Mouse (Mus musculus) limb, embryonic 13.5 days (tissue): ENCODE measurements around the gene Hmgcr. TPM values are rescaled to one million over a fixed set of nuclear protein-coding genes. Genes with fewer than 3 reads are reported as not detected.
"Not testable (repeated sequence)": the region's sequence is repeated elsewhere in the genome, so short reads cannot be mapped to it uniquely, and the experiment has no call there.

Experiments
- ATAC-seq: fragments of 200-750 bp; cut with Nextera tagmentation; 2 replicates; pipeline ENCODE4 v1.8.0; 2017; ENCODE audit warnings: low read depth, moderate number of reproducible peaks, moderate TSS enrichment; ENCODE audit not compliant: low FRiP score
- H3K27ac ChIP-seq: fragments of 300-500 bp; sonication (generic); 2 replicates; pipeline ENCODE4 v1.5.1; 2015; ENCODE audit warnings: inconsistent platforms, mild to moderate bottlenecking, moderate library complexity
- H3K27me3 ChIP-seq: fragments of 300-500 bp; sonication (generic); 2 replicates; pipeline ENCODE4 v1.6.1; 2015; ENCODE audit warnings: mild to moderate bottlenecking, inconsistent platforms
- H3K36me3 ChIP-seq: fragments of 300-500 bp; sonication (generic); 2 replicates; pipeline ENCODE4 v1.6.1; 2015; ENCODE audit warnings: inconsistent platforms, mild to moderate bottlenecking, moderate library complexity
- H3K4me1 ChIP-seq: fragments of 300-500 bp; sonication (generic); 2 replicates; pipeline ENCODE4 v1.6.1; 2015; ENCODE audit warnings: inconsistent platforms
- H3K4me2 ChIP-seq: fragments of 300-500 bp; sonication (generic); replicated peaks from 2 replicates; pipeline ENCODE4 v1.6.1; 2015; ENCODE audit warnings: inconsistent platforms, mild to moderate bottlenecking, moderate library complexity
- H3K4me3 ChIP-seq: fragments of 300-500 bp; sonication (generic); 2 replicates; pipeline ENCODE4 v1.5.1; 2015; ENCODE audit warnings: moderate library complexity, mild to moderate bottlenecking, inconsistent platforms
- H3K9ac ChIP-seq: fragments of 300-500 bp; sonication (generic); 2 replicates; pipeline ENCODE4 v1.6.1; 2015; ENCODE audit warnings: mild to moderate bottlenecking, inconsistent platforms
- H3K9me3 ChIP-seq: fragments of 300-500 bp; sonication (generic); 2 replicates; pipeline ENCODE4 v1.6.1; 2016; ENCODE audit warnings: inconsistent platforms
- WGBS: fragments of 180-500 bp; shearing (Covaris S2); methylation state at CpG from one replicate; pipeline ENCODE4 v1.1.7; 2015; 5-methylcytosine and 5-hydroxymethylcytosine counted together
- polyA plus RNA-seq: library from polyadenylated mRNA; unstranded; fragments of >200 nt; fragmentation: Nextera tagmentation; extraction: Ambion mirVana; gene quantifications from 2 replicates; pipeline ENCODE4 v1.2.1, GENCODE M21; 2015

The Hmgcr gene
- polyA plus RNA-seq, 1 experiment from 2014 or later = 72.6 TPM

GRCm38 (mm10) chr13:96681088-96681620, 10.4 kb upstream of the Hmgcr start:
- Histone ChIP-seq H3K9ac (no peak overlapping the region), H3K27ac (no peak overlapping the region), H3K4me3 (no peak overlapping the region), H3K4me1 (no peaks in the 10 kb centered on the region), H3K9me3 (no peaks in the 10 kb centered on the region; the same call in 1 of the 2 replicates), H3K27me3 (no peaks in the 10 kb centered on the region), H3K4me2 (no peak overlapping the region), H3K36me3 (no peaks in the 10 kb centered on the region)
- no peak for ATAC-seq

- Histone ChIP-seq H3K27me3 (no peaks in the 10 kb centered on the region), H3K4me3 (no peak overlapping the region), H3K9ac (no peak overlapping the region), H3K9me3 (no peaks in the 10 kb centered on the region; the same call in 1 of the 2 replicates), H3K36me3 (no peaks in the 10 kb centered on the region), H3K4me1 (no peaks in the 10 kb centered on the region), H3K27ac (no peak overlapping the region), H3K4me2 (no peak overlapping the region)
- WGBS = 79% methylated on average over 9 of the region's 9 CpGs
- ATAC-seq = no peak
Observed at GRCm38 (mm10) chr13:96680163-96681087, 9.7 kb upstream of the Hmgcr start.

- H3K27ac ChIP-seq = no peak overlapping the region
- no peaks in the 10 kb centered on the region for H3K27me3 ChIP-seq
- no peak for ATAC-seq
- H3K4me2 ChIP-seq = no peak overlapping the region
- no peak overlapping the region for H3K9ac ChIP-seq
- 81% methylated on average over 6 of the region's 6 CpGs for WGBS
- no peak overlapping the region for H3K4me3 ChIP-seq
- no peaks in the 10 kb centered on the region; the same call in 1 of the 2 replicates for H3K9me3 ChIP-seq
- no peaks in the 10 kb centered on the region for H3K36me3 ChIP-seq
- no peaks in the 10 kb centered on the region for H3K4me1 ChIP-seq
Observed at GRCm38 (mm10) chr13:96678616-96679015, 7.9 kb upstream of the Hmgcr start.

GRCm38 (mm10) chr13:96677071-96677470, 6.3 kb upstream of the Hmgcr start:
- H3K27ac ChIP-seq = no peak overlapping the region
- H3K4me3 ChIP-seq = no peak overlapping the region
- no peaks in the 10 kb centered on the region for H3K4me1 ChIP-seq

DNA sequence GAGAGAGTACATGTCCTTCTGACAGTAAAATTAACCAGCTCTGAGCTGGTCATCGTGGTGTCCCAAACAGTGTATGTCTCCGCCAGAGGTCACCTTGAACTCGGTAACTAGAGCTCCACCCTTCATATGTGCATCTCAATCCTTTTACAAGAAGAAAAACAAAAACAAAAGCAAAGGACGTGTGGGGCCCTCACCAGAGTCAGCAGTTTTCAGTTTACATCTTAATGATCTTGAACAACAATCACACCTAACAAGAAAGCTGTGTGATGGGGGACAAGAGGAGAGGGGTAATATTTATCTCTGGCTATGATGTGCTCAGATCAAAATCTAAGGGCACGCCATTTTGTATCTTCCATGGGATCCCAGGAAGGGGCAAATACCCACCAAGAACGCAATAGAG, 5.0 kb upstream of the Hmgcr start:
- no peak overlapping the region for H3K4me3 ChIP-seq
- H3K4me1 ChIP-seq = peaks cover 7% of the 10 kb centered on the region
- H3K9me3 ChIP-seq = no peaks in the 10 kb centered on the region; the same call in 1 of the 2 replicates
- no peaks in the 10 kb centered on the region for H3K36me3 ChIP-seq
- no peak for ATAC-seq
- WGBS = 79% methylated on average over 6 of the region's 6 CpGs
- H3K27ac ChIP-seq = no peak overlapping the region
- H3K27me3 ChIP-seq = no peaks in the 10 kb centered on the region
- H3K9ac ChIP-seq = no peak overlapping the region
- H3K4me2 ChIP-seq = no peak overlapping the region

More at GRCm38 (mm10) chr13:96677071-96677470, 6.3 kb upstream of the Hmgcr start:
- whole genome bisulfite sequencing = 74% methylated on average over 1 of the region's 1 CpGs
- ATAC-seq = no peak
- Histone ChIP-seq H3K4me2 (no peak overlapping the region), H3K27me3 (no peaks in the 10 kb centered on the region), H3K36me3 (no peaks in the 10 kb centered on the region), H3K9ac (no peak overlapping the region), H3K9me3 (no peaks in the 10 kb centered on the region; the same call in 1 of the 2 replicates)

- H3K27me3 ChIP-seq = no peaks in the 10 kb centered on the region
- 84% methylated on average over 7 of the region's 7 CpGs for WGBS
- ATAC-seq = no peak
- H3K4me1 ChIP-seq = peaks cover 17% of the 10 kb centered on the region
- H3K4me3 ChIP-seq = no peak overlapping the region
- H3K36me3 ChIP-seq = no peaks in the 10 kb centered on the region
- no peaks in the 10 kb centered on the region for H3K9me3 ChIP-seq
- no peak overlapping the region for H3K27ac ChIP-seq
- H3K4me2 ChIP-seq = no peak overlapping the region
- no peak overlapping the region for H3K9ac ChIP-seq
Observed at GRCm38 (mm10) chr13:96673817-96674216, 3.1 kb upstream of the Hmgcr start.

DNA sequence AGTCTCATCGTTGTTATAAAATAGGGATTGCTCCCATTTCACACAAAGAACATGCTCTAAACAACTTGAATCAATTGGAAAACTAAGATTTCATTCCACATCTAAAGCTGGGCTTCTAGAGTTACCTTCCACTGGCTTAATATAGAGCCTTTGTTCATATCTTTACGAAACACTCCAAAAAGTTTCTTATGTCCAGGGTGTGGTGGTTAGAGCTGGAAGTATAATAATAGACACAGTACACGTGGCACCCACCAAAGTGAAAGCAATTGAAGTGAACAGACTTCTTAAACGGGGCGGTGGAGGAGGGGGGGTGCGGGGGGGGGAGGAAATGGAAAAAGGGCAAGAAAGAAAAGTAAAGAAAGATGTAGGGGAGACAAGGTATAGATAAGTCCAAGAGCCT, 1.5 kb upstream of the Hmgcr start:
- 77% methylated on average over 6 of the region's 6 CpGs for WGBS
- Histone ChIP-seq H3K4me3 (no peak overlapping the region), H3K27ac (no peak overlapping the region), H3K9me3 (no peaks in the 10 kb centered on the region), H3K27me3 (no peaks in the 10 kb centered on the region), H3K4me2 (no peak overlapping the region), H3K36me3 (no peaks in the 10 kb centered on the region), H3K9ac (no peak overlapping the region), H3K4me1 (peaks cover 32% of the 10 kb centered on the region)
- ATAC-seq = no peak

GRCm38 (mm10) chr13:96671906-96672234, 1.1 kb upstream of the Hmgcr start:
- Histone ChIP-seq H3K9ac (no peak overlapping the region), H3K27me3 (no peaks in the 10 kb centered on the region), H3K4me2 (no peak overlapping the region), H3K4me3 (no peak overlapping the region), H3K27ac (no peak overlapping the region), H3K36me3 (no peaks in the 10 kb centered on the region), H3K9me3 (no peaks in the 10 kb centered on the region), H3K4me1 (peaks cover 36% of the 10 kb centered on the region)
- 89% methylated on average over 5 of the region's 5 CpGs for WGBS
- no peak for ATAC-seq

DNA sequence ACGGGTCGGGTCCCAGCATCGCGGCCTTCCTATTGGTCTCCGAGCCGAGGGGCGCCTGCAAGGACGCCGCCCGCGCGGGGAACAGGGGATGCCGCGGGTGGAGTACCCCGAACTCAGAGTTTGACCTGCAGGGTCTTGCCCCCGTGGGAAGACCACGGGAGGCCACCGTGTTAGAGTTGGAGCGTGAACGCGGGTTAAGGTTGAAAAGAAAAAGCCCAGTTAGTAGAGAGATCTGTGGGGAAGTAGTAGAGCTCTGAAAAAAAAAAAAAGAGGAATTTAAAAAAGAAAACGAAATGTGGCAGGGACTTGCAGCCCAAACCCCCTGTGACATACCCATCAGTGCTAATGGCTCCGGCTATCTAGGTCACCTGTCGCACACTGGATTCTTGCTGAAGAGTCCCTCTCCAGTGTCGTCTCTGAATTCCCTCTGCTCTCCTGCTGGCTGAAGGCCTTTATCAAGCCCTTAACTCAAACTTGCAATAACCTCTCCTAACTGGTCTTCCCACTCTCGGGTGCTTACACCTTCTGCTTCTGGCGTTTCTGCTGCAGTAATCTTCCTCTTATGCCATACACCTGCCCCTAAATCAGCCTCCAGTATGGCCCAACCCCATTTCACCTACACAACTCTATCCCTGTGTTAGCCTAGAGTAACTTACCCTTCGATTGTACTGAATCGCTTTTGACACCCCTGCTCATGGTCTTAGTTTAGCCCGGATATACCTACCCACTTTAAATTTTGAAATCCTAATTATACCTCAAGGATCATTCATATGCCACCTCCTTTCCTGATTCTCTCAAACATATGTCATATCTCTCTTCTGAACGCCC, 556 bp upstream of the Hmgcr start:
- Histone ChIP-seq H3K27ac (peak overlapping the region; percentile 78; the same call in 1 of the 2 replicates), H3K4me1 (peaks cover 36% of the 10 kb centered on the region), H3K9ac (peak overlapping the region; percentile 65), H3K27me3 (no peaks in the 10 kb centered on the region), H3K36me3 (peaks cover 4% of the 10 kb centered on the region; the same call in 1 of the 2 replicates), H3K4me2 (peak overlapping the region; percentile 72), H3K9me3 (no peaks in the 10 kb centered on the region), H3K4me3 (peak overlapping the region; percentile 99)
- no peak for ATAC-seq
- 16% methylated on average over 31 of the region's 31 CpGs for WGBS

DNA sequence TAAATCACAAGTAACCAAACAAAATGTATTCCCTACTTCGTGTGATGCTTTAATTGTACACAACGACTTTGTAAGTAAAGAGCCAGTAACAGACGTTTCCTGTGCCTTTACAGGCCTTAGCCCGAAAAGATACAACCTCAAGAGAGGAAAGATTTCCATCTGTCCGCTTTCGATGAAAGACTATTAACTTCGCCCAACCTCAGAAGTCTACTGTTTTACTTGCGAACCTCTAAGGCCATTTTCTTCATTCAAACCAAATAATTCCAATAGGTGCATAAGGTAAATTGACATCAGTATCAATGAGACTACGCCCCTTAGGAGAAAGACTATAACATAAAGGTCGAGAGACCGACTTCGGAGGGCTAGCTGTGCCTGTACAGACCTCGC, 724 bp downstream of the Hmgcr start:
- H3K27me3 ChIP-seq = no peaks in the 10 kb centered on the region
- peaks cover 14% of the 10 kb centered on the region for H3K36me3 ChIP-seq
- H3K9ac ChIP-seq = peak overlapping the region; percentile 96
- no peak for ATAC-seq
- H3K27ac ChIP-seq = peak overlapping the region; percentile 90; the same call in 1 of the 2 replicates
- H3K4me2 ChIP-seq = peak overlapping the region; percentile 72
- peaks cover 36% of the 10 kb centered on the region for H3K4me1 ChIP-seq
- H3K9me3 ChIP-seq = no peaks in the 10 kb centered on the region
- WGBS = 2% methylated on average over 13 of the region's 13 CpGs
- H3K4me3 ChIP-seq = peak overlapping the region; percentile 99

DNA sequence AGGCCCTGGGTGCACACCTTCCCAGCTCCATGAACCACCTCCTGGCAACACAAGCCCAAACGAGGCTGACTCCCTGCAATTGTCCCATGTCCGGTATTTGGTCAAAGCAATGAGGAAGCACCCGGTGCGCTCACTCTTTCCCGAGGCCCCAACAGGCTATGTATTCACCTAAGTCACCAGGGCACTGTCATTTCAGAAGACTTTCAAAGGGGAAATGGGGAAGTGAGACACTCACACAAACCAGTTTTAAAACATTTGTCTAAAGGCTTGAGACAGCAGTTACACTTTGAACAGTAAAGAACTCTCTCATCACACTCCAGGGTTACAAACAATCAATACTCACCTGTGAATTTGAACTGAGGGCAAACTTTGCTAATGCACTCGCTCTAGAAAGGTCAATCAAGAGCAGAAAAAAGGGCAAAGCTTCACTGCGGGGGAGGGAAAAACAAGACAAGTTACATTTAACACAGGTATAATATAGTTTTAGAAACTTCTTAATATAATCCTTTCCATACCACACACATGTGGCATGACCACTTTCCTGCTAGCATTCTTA, 6.2 kb downstream of the Hmgcr start:
- Histone ChIP-seq H3K36me3 (peaks cover 66% of the 10 kb centered on the region), H3K9ac (no peak overlapping the region), H3K4me3 (no peak overlapping the region), H3K27me3 (no peaks in the 10 kb centered on the region), H3K4me1 (peaks cover 26% of the 10 kb centered on the region), H3K9me3 (no peaks in the 10 kb centered on the region), H3K27ac (no peak overlapping the region), H3K4me2 (no peak overlapping the region)
- WGBS = 92% methylated on average over 7 of the region's 7 CpGs
- no peak for ATAC-seq

GRCm38 (mm10) chr13:96663120-96663519, 7.6 kb downstream of the Hmgcr start:
- peaks cover 79% of the 10 kb centered on the region for H3K36me3 ChIP-seq
- not testable (repeated sequence) for H3K4me3 ChIP-seq, H3K4me2 ChIP-seq, H3K9ac ChIP-seq, H3K27me3 ChIP-seq, H3K27ac ChIP-seq, H3K9me3 ChIP-seq, ATAC-seq
- H3K4me1 ChIP-seq = peaks cover 12% of the 10 kb centered on the region
- 96% methylated on average over 4 of the region's 4 CpGs for WGBS
